Mouse (Mus musculus) bone marrow macrophage, adult 2 months (primary cell): ENCODE data around the gene Ap1m2. TPM values are rescaled to one million over a fixed set of nuclear protein-coding genes. Genes with fewer than 3 reads are reported as not detected.
A peak's percentile ranks its signal among the peaks of the same experiment; 100 is the strongest.
"Not testable (repeated sequence)": the region's sequence is repeated elsewhere in the genome, so short reads cannot be mapped to it uniquely, and the experiment has no call there.

Experiments
- H3K27ac ChIP-seq: 2 replicates; pipeline ENCODE4 v1.5.1; 2012; ENCODE audit warnings: low read depth, low read length; ENCODE audit not compliant: insufficient read depth
- H3K4me1 ChIP-seq: 2 replicates; pipeline ENCODE4 v1.6.1; 2012; ENCODE audit warnings: low read length; ENCODE audit not compliant: control insufficient read depth, insufficient read depth
- H3K4me3 ChIP-seq: 2 replicates; pipeline ENCODE4 v1.5.1; 2012; ENCODE audit warnings: mild to moderate bottlenecking, low read length, moderate library complexity; ENCODE audit not compliant: insufficient read depth
- CTCF ChIP-seq: IDR thresholded peaks from 2 replicates; pipeline ENCODE4 v1.5.1; 2012; ENCODE audit warnings: low read depth, mild to moderate bottlenecking, low read length, moderate library complexity
- POLR2A ChIP-seq: IDR thresholded peaks from 2 replicates; pipeline ENCODE4 v1.6.1; 2012; ENCODE audit warnings: mild to moderate bottlenecking, low read depth, low read length, borderline replicate concordance
- polyA plus RNA-seq: library from polyadenylated mRNA; stranded (reverse); fragments of >200 nt; gene quantifications from 2 replicates; pipeline ENCODE4 v1.2.4, GENCODE M21; 2012; ENCODE audit not compliant: missing spikeins, insufficient read depth, insufficient read length

The Ap1m2 gene
- polyA plus RNA-seq, 1 experiment: not detected

GRCm38 (mm10) chr9:21265000-21265561, 47.1 kb downstream of the Ap1m2 start, which contains the start of gene Atg4d:
Atg4d (plus strand) TSS chr9:21265293.
- peaks cover 29% of the 10 kb centered on the region for H3K4me1 ChIP-seq
- TF ChIP-seq CTCF (no peak), POLR2A (peak; percentile 88)
- H3K4me3 ChIP-seq: peak within 1 kb of the TSS; percentile 77
- 0 out of 2 replicates have a peak within 1 kb of the TSS, but pooled peaks have one; percentile 8 for H3K27ac ChIP-seq

GRCm38 (mm10) chr9:21264272-21264999, 47.7 kb downstream of the Ap1m2 start:
- H3K4me1 ChIP-seq: peaks cover 35% of the 10 kb centered on the region
- TF ChIP-seq POLR2A: no peak
- no peak for TF ChIP-seq CTCF
- H3K4me3 ChIP-seq: peak overlapping the region; percentile 77
- no peak overlapping the region for H3K27ac ChIP-seq

GRCm38 (mm10) chr9:21261831-21262230, 50.3 kb downstream of the Ap1m2 start:
- Histone ChIP-seq H3K4me1 (peaks cover 34% of the 10 kb centered on the region), H3K27ac (0 out of 2 replicates have a peak overlapping the region, but pooled peaks have one; percentile 1), H3K4me3 (no peak overlapping the region)
- no peak for TF ChIP-seq POLR2A

- Histone ChIP-seq H3K4me1 (peaks cover 29% of the 10 kb centered on the region), H3K4me3 (no peak overlapping the region), H3K27ac (no peak overlapping the region)
- no peak for TF ChIP-seq POLR2A
- TF ChIP-seq CTCF: no peak
Observed at GRCm38 (mm10) chr9:21260491-21261040, 51.6 kb downstream of the Ap1m2 start.

- not testable (repeated sequence) for H3K4me3 ChIP-seq, H3K27ac ChIP-seq
- H3K4me1 ChIP-seq: peaks cover 17% of the 10 kb centered on the region
Observed at GRCm38 (mm10) chr9:21256349-21256748, 55.8 kb downstream of the Ap1m2 start.

GRCm38 (mm10) chr9:21254690-21255089, 57.4 kb downstream of the Ap1m2 start:
- no peak for TF ChIP-seq CTCF
- no peak for TF ChIP-seq POLR2A
- peaks cover 3% of the 10 kb centered on the region for H3K4me1 ChIP-seq

GRCm38 (mm10) chr9:21251116-21251735, 60.9 kb downstream of the Ap1m2 start:
- Histone ChIP-seq H3K4me1 (no peaks in the 10 kb centered on the region), H3K27ac (no peak overlapping the region), H3K4me3 (no peak overlapping the region)
- TF ChIP-seq CTCF (no peak), POLR2A (no peak)

More at GRCm38 (mm10) chr9:21254690-21255089, 57.4 kb downstream of the Ap1m2 start:
- no peak overlapping the region for H3K27ac ChIP-seq
- no peak overlapping the region for H3K4me3 ChIP-seq

GRCm38 (mm10) chr9:21250509-21250908, 61.6 kb downstream of the Ap1m2 start:
- no peak overlapping the region for H3K4me3 ChIP-seq
- no peak for TF ChIP-seq CTCF
- TF ChIP-seq POLR2A: no peak
- H3K4me1 ChIP-seq: no peaks in the 10 kb centered on the region
- H3K27ac ChIP-seq: no peak overlapping the region

- no peak overlapping the region for H3K27ac ChIP-seq
- TF ChIP-seq CTCF: no peak
- TF ChIP-seq POLR2A: no peak
Observed at GRCm38 (mm10) chr9:21249629-21250508, 62.3 kb downstream of the Ap1m2 start.

More at GRCm38 (mm10) chr9:21249629-21250508, 62.3 kb downstream of the Ap1m2 start:
- Histone ChIP-seq H3K4me3 (no peak overlapping the region), H3K4me1 (no peaks in the 10 kb centered on the region)
